ENCODE assay signal across 7 mouse cellular contexts in genomic region chr1:166000601-166001120, GRCm38 (mm10). TPM values are rescaled to one million over a fixed set of nuclear protein-coding genes. Genes with fewer than 3 reads are reported as not detected.
DNase-seq lines count a peak whose midpoint lies in the region; ATAC-seq and TF ChIP-seq lines count a peak whose summit lies in the region.

No protein-coding gene starts in this region.

- H3K27ac ChIP-seq in bone marrow, adult 2 months (ENCODE audit: control insufficient read depth, insufficient read depth, low read depth, low read length, poor library complexity), result peak overlapping the region; percentile 18; the same call in 1 of the 2 replicates
- H3K27ac ChIP-seq in kidney, embryonic 16.5 days (ENCODE audit: low read length), result peak overlapping the region; percentile 93
- H3K27ac ChIP-seq in lung, postnatal 0 days (ENCODE audit: low read length), result peak overlapping the region; percentile 90

- H3K36me3 ChIP-seq in kidney, embryonic 16.5 days (ENCODE audit: insufficient read depth, low read length), result no peaks in the 10 kb centered on the region
- no peaks in the 10 kb centered on the region for H3K36me3 ChIP-seq in lung, postnatal 0 days (ENCODE audit: insufficient read depth, low read length)

- peak overlapping the region; percentile 3 for H3K4me3 ChIP-seq in bone marrow, adult 2 months (replicated peaks; ENCODE audit: control insufficient read depth, low read depth, low read length)
- peak overlapping the region; percentile 94 for H3K4me3 ChIP-seq in kidney, embryonic 16.5 days (ENCODE audit: low read length)
- peak overlapping the region; percentile 93 for H3K4me3 ChIP-seq in lung, postnatal 0 days (ENCODE audit: low read depth, low read length)

- H3K9me3 ChIP-seq in kidney, embryonic 16.5 days (ENCODE audit: low read length), result no peaks in the 10 kb centered on the region
- no peaks in the 10 kb centered on the region for H3K9me3 ChIP-seq in lung, postnatal 0 days (ENCODE audit: low read length)

- no peak for ATAC-seq in kidney, embryonic 16.5 days (ENCODE audit: low FRiP score, low TSS enrichment)
- no peak for ATAC-seq in lung, postnatal 0 days

- DNase-seq in spleen, adult 18-20 months, result peak; percentile 24 to 42
- no peak for DNase-seq in spleen, adult 12 weeks (ENCODE audit: low spot score)
- peak; percentile 6 to 25 for DNase-seq in frontal cortex, adult 2 months (ENCODE audit: extremely low spot score in 1 of 2, low spot score in 1 of 2)
- DNase-seq in lung, postnatal 0 days (ENCODE audit: low spot score), result peak; percentile 54
- peak; percentile 10 for DNase-seq in right cerebral cortex, postnatal 25 days

- peak overlapping the region; percentile 97 for H3K9ac ChIP-seq in kidney, embryonic 16.5 days (replicated peaks; ENCODE audit: low read length)
- H3K9ac ChIP-seq in lung, postnatal 0 days (replicated peaks; ENCODE audit: low read depth), result no peak overlapping the region

- no peaks in the 10 kb centered on the region for H3K27me3 ChIP-seq in kidney, embryonic 16.5 days (ENCODE audit: insufficient read depth, low read length)
- H3K27me3 ChIP-seq in lung, postnatal 0 days (replicated peaks; ENCODE audit: insufficient read depth, low read length), result no peaks in the 10 kb centered on the region

- no peak for TF ChIP-seq CTCF in bone marrow, adult 2 months (IDR thresholded peaks at IDR 0.05; ENCODE audit: control insufficient read depth, insufficient read depth, low read length)
- TF ChIP-seq CTCF in lung, postnatal 0 days (IDR thresholded peaks at IDR 0.05), result no peak

- TF ChIP-seq EP300 in lung, postnatal 0 days (IDR thresholded peaks at IDR 0.05), result no peak

- peak overlapping the region; percentile 90 for H3K4me2 ChIP-seq in kidney, embryonic 16.5 days (replicated peaks; ENCODE audit: low read depth, low read length)
- H3K4me2 ChIP-seq in lung, postnatal 0 days (replicated peaks; ENCODE audit: low read depth, low read length), result peak overlapping the region; percentile 99

- no peaks in the 10 kb centered on the region; the same call in 1 of the 2 replicates for H3K4me1 ChIP-seq in bone marrow, adult 2 months (ENCODE audit: control insufficient read depth, insufficient read depth, low read length)
- H3K4me1 ChIP-seq in kidney, embryonic 16.5 days (ENCODE audit: insufficient read depth, low read length), result peaks cover 24% of the 10 kb centered on the region
- peaks cover 6% of the 10 kb centered on the region for H3K4me1 ChIP-seq in lung, postnatal 0 days (ENCODE audit: insufficient read depth, low read depth, low read length)

- TF ChIP-seq POLR2A in bone marrow, adult 2 months (IDR thresholded peaks at IDR 0.05; ENCODE audit: borderline replicate concordance, control insufficient read depth, low read depth, low read length), result no peak

- 27% methylated on average over 7 of the region's 7 CpGs for WGBS in bone marrow, adult 2 months
- WGBS in kidney, embryonic 16.5 days, result 11% methylated on average over 7 of the region's 7 CpGs
- 11% methylated on average over 7 of the region's 7 CpGs for WGBS in lung, postnatal 0 days

RNA-seq across cellular contexts. Expression of gene Pou2f1, which starts 1.8 kb away (rescaled TPM):
- 7.2 and 9.1 TPM in 2 replicates for polyA plus RNA-seq in bone marrow, adult 2 months (2011; ENCODE audit: insufficient read depth, insufficient read length, low replicate concordance, missing spikeins)
- polyA plus RNA-seq in frontal cortex, adult 2 months (2012; rRNA removed), result 9.2 TPM in 2 replicates
- polyA plus RNA-seq in kidney, embryonic 16.5 days (2015; fragmentation: Nextera tagmentation; extraction: Ambion mirVana), result 14.0 and 20.6 TPM in 2 replicates
- 7.9 and 8.1 TPM in 2 replicates for polyA plus RNA-seq in lung, postnatal 0 days (2015; fragmentation: Nextera tagmentation; extraction: Ambion mirVana)

Comparison
In these comparisons a context has a peak if more than half of its experiments do, and no peak if none do; other contexts are left out.
1. H3K27ac ChIP-seq: peak in every context shown above with its lines; median percentile 93 in kidney, embryonic 16.5 days; 90 in lung, postnatal 0 days; 18 in bone marrow, adult 2 months.
2. H3K4me3 ChIP-seq: peak in every context shown above with its lines; median percentile 94 in kidney, embryonic 16.5 days; 93 in lung, postnatal 0 days; 3 in bone marrow, adult 2 months.